Mouse (Mus musculus): ENCODE measurements around the gene Rbfox2. TPM values are rescaled to one million over a fixed set of nuclear protein-coding genes. Genes with fewer than 3 reads are reported as not detected.

The Rbfox2 gene
- polyA plus RNA-seq, 1 experiment from 2014 or later, result 13.1 TPM

- Histone ChIP-seq H3K27ac (0 out of 2 replicates have a peak overlapping the region, but pooled peaks have one; percentile 12), H3K4me3 (no peak overlapping the region), H3K36me3 (no peaks in the 10 kb centered on the region), H3K4me2 (no peak overlapping the region), H3K27me3 (replicated peaks) (no peaks in the 10 kb centered on the region; the same call in 1 of the 2 replicates), H3K4me1 (peaks cover 13% of the 10 kb centered on the region; the same call in 1 of the 2 replicates), H3K9me3 (replicated peaks) (no peaks in the 10 kb centered on the region), H3K9ac (no peak overlapping the region)
- 58% methylated on average over 5 of the region's 5 CpGs for WGBS (ENCODE audit: insufficient replicate concordance)
- ATAC-seq, result no peak
These were observed 62.8 kb downstream of the Rbfox2 start for GRCm38 (mm10) chr15:77243876-77244560.

DNA sequence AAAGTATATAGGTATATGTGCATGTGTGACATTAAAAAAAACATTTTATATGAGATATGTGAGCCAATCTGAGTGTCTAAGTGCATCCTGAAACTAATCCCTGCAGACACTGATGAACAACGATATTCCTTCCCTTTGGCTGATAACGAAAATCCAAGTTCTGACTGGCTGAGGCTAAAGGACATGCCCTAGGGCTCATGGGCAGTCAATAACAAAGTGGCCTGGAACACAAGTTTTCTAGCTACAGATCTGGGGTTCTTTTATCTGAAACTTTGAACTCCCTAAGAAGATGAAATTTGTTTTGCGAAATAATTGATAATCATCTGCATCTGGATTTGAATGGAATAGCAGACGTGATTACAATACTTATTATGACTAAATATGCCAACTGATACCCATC, 66.2 kb downstream of the Rbfox2 start:
- H3K27me3 ChIP-seq (replicated peaks), result no peaks in the 10 kb centered on the region; the same call in 1 of the 2 replicates
- 70% methylated on average over 4 of the region's 4 CpGs for WGBS (ENCODE audit: insufficient replicate concordance)
- peaks cover 13% of the 10 kb centered on the region for H3K4me1 ChIP-seq

GRCm38 (mm10) chr15:77239564-77239963, 67.2 kb downstream of the Rbfox2 start:
- peaks cover 13% of the 10 kb centered on the region for H3K4me1 ChIP-seq
- WGBS (ENCODE audit: insufficient replicate concordance), result 62% methylated on average over 4 of the region's 4 CpGs

More for the DNA sequence above, 66.2 kb downstream of the Rbfox2 start:
- no peak overlapping the region for H3K27ac ChIP-seq
- H3K4me3 ChIP-seq, result no peak overlapping the region
- no peak for ATAC-seq
- H3K4me2 ChIP-seq, result no peak overlapping the region
- no peaks in the 10 kb centered on the region for H3K36me3 ChIP-seq
- H3K9ac ChIP-seq, result no peak overlapping the region
- no peaks in the 10 kb centered on the region for H3K9me3 ChIP-seq (replicated peaks)

DNA sequence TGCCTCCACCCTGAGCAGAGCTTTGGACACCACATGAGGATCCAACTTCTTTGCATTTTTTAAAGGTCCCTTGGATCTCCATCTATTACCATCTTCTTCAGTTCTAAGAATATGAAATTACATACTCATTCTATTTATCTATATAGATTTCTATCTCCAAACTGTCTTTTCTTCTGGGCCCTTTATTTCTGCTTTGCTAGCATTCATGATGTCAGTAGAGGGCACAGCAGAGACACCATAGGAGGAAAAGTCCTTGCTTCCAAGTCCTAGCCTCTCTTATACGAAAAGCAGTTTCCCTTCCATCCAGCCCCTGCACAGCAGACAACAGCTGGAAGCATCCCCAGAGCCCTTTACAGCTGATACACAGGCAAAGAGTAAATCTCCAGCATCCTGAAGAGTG, 69.1 kb downstream of the Rbfox2 start:
- Histone ChIP-seq H3K9ac (no peak overlapping the region), H3K27ac (no peak overlapping the region), H3K9me3 (replicated peaks) (no peaks in the 10 kb centered on the region), H3K36me3 (no peaks in the 10 kb centered on the region), H3K27me3 (replicated peaks) (no peaks in the 10 kb centered on the region; the same call in 1 of the 2 replicates), H3K4me1 (peaks cover 13% of the 10 kb centered on the region), H3K4me2 (no peak overlapping the region), H3K4me3 (no peak overlapping the region)
- WGBS (ENCODE audit: insufficient replicate concordance), result 41% methylated on average over 1 of the region's 1 CpGs
- no peak for ATAC-seq

More at GRCm38 (mm10) chr15:77239564-77239963, 67.2 kb downstream of the Rbfox2 start:
- Histone ChIP-seq H3K4me2 (no peak overlapping the region), H3K9me3 (replicated peaks) (no peaks in the 10 kb centered on the region), H3K4me3 (no peak overlapping the region), H3K27me3 (replicated peaks) (no peaks in the 10 kb centered on the region; the same call in 1 of the 2 replicates), H3K36me3 (no peaks in the 10 kb centered on the region), H3K9ac (no peak overlapping the region), H3K27ac (no peak overlapping the region)
- ATAC-seq, result no peak

DNA sequence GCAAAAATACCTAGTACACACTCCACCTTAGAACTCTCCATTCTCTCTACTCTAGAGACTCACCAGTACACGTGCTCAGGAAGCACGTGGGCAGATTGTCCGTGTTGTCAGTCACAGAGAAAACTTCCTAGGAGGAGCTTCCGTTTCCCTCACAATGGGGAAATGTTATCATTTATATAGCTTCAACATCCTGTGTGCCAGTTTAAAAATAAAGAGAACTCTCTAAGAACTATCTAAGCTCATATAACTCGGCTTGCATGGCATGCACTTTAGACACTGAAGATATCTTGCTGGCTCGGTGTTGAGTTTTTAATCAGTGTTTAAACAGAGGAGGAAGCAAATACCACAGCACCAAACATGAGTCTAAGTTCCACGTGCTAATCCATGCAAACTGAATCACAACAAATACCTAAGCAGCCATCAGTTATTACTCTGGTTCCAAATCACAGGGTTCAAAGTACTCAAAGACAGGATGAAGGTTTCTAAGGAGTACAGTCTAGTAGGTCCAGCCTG, 70.7 kb downstream of the Rbfox2 start:
- 13% methylated on average over 7 of the region's 7 CpGs for WGBS (ENCODE audit: insufficient replicate concordance)
- no peak overlapping the region for H3K4me3 ChIP-seq
- H3K27me3 ChIP-seq (replicated peaks), result no peaks in the 10 kb centered on the region; the same call in 1 of the 2 replicates
- H3K27ac ChIP-seq, result no peak overlapping the region
- peaks cover 13% of the 10 kb centered on the region for H3K4me1 ChIP-seq
- H3K9ac ChIP-seq, result no peak overlapping the region
- no peaks in the 10 kb centered on the region for H3K9me3 ChIP-seq (replicated peaks)
- ATAC-seq, result no peak
- no peaks in the 10 kb centered on the region for H3K36me3 ChIP-seq
- no peak overlapping the region for H3K4me2 ChIP-seq

DNA sequence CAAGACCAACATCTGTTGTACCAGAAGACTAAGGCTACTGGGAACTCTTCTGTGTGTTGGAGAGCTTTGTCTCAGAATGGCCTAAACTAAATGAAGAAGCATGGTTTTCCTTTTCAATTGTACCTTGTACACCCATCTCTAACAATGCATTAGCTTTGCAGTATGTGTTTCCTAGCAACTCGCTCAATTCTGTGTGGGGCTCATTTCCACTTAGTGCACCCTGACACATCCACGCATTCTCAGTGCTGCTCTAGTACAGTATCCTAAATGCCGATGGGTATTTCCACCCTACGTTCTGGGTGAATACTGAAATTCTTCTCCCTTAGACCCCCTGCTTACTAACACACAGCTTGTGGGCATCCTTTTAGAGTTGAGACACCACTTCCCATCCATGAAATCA, 71.3 kb downstream of the Rbfox2 start:
- no peaks in the 10 kb centered on the region for H3K9me3 ChIP-seq (replicated peaks)
- H3K4me2 ChIP-seq, result no peak overlapping the region
- H3K4me1 ChIP-seq, result peaks cover 13% of the 10 kb centered on the region
- H3K4me3 ChIP-seq, result no peak overlapping the region
- no peaks in the 10 kb centered on the region for H3K36me3 ChIP-seq
- H3K9ac ChIP-seq, result no peak overlapping the region
- ATAC-seq, result no peak
- 77% methylated on average over 4 of the region's 4 CpGs for WGBS (ENCODE audit: insufficient replicate concordance)
- no peaks in the 10 kb centered on the region; the same call in 1 of the 2 replicates for H3K27me3 ChIP-seq (replicated peaks)
- H3K27ac ChIP-seq, result no peak overlapping the region

- no peaks in the 10 kb centered on the region for H3K36me3 ChIP-seq
- no peaks in the 10 kb centered on the region for H3K9me3 ChIP-seq (replicated peaks)
- no peak for ATAC-seq
- WGBS (ENCODE audit: insufficient replicate concordance), result 49% methylated on average over 4 of the region's 4 CpGs
- H3K27me3 ChIP-seq (replicated peaks), result no peaks in the 10 kb centered on the region
- H3K27ac ChIP-seq, result no peak overlapping the region
- no peak overlapping the region for H3K9ac ChIP-seq
- H3K4me1 ChIP-seq, result peaks cover 7% of the 10 kb centered on the region
- H3K4me3 ChIP-seq, result no peak overlapping the region
- no peak overlapping the region for H3K4me2 ChIP-seq
These were observed 72.5 kb downstream of the Rbfox2 start for GRCm38 (mm10) chr15:77234296-77234695.

DNA sequence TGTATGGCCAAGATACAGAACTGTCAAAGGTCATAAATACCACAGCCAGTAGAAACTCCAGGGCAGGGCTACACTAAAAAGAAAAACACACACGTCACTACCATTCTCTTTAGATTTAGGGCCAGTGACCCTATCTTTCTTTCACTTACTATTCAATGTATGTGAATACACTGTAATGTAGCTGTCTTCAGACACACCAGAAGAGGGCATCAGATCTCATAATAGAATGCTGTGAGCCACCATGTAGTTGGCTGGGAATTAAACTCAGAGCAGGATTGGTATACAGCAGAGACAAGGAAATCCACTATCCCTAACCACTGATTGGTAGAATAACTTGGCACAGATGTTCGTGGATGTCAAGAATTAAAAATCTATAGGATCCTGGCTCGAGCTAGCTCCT, 76.7 kb downstream of the Rbfox2 start:
- peaks cover 6% of the 10 kb centered on the region; the same call in 1 of the 2 replicates for H3K4me1 ChIP-seq
- no peak overlapping the region for H3K27ac ChIP-seq
- H3K9ac ChIP-seq, result no peak overlapping the region
- H3K4me2 ChIP-seq, result no peak overlapping the region
- no peak overlapping the region for H3K4me3 ChIP-seq
- 66% methylated on average over 3 of the region's 3 CpGs for WGBS (ENCODE audit: insufficient replicate concordance)
- no peaks in the 10 kb centered on the region for H3K36me3 ChIP-seq
- H3K27me3 ChIP-seq (replicated peaks), result no peaks in the 10 kb centered on the region
- ATAC-seq, result no peak
- no peaks in the 10 kb centered on the region for H3K9me3 ChIP-seq (replicated peaks)

DNA sequence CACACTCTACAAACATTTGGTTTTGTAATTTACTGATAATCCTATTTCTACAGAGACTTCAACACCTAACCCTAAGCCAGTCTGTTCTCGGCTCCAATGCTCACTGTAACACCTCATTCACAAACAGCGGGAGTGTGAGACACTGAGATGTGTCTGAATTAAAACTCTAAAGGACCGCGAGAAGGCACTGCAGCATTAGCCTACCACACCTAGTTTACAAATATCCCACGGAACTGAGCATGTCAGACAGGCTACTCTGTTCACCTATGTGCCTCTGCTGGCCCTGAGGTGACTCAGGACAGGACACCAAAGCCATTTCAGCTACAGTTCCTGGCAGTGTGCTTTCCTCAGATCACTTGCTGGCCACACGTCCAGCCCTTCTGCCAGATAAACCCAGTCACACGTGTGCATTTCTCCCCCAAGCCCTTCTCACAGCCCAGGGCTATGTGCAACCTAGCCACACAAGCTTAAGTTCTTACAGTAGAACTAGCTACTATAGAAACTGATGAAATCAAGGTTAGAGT, 79.9 kb downstream of the Rbfox2 start:
- 40% methylated on average over 7 of the region's 7 CpGs for WGBS (ENCODE audit: insufficient replicate concordance)
- Histone ChIP-seq H3K4me1 (peaks cover 9% of the 10 kb centered on the region; the same call in 1 of the 2 replicates), H3K36me3 (no peaks in the 10 kb centered on the region), H3K27me3 (replicated peaks) (no peaks in the 10 kb centered on the region), H3K27ac (no peak overlapping the region), H3K4me2 (no peak overlapping the region), H3K4me3 (no peak overlapping the region), H3K9ac (no peak overlapping the region), H3K9me3 (replicated peaks) (no peaks in the 10 kb centered on the region)
- no peak for ATAC-seq

- no peak overlapping the region for H3K4me2 ChIP-seq
- H3K27me3 ChIP-seq (replicated peaks), result no peaks in the 10 kb centered on the region
- no peak overlapping the region for H3K27ac ChIP-seq
- 54% methylated on average over 4 of the region's 4 CpGs for WGBS (ENCODE audit: insufficient replicate concordance)
- no peak for ATAC-seq
- no peak overlapping the region for H3K4me3 ChIP-seq
- H3K4me1 ChIP-seq, result peaks cover 17% of the 10 kb centered on the region; the same call in 1 of the 2 replicates
- H3K36me3 ChIP-seq, result no peaks in the 10 kb centered on the region
- H3K9me3 ChIP-seq (replicated peaks), result no peaks in the 10 kb centered on the region
- H3K9ac ChIP-seq, result no peak overlapping the region
These were observed 80.9 kb downstream of the Rbfox2 start for GRCm38 (mm10) chr15:77225858-77226257.

DNA sequence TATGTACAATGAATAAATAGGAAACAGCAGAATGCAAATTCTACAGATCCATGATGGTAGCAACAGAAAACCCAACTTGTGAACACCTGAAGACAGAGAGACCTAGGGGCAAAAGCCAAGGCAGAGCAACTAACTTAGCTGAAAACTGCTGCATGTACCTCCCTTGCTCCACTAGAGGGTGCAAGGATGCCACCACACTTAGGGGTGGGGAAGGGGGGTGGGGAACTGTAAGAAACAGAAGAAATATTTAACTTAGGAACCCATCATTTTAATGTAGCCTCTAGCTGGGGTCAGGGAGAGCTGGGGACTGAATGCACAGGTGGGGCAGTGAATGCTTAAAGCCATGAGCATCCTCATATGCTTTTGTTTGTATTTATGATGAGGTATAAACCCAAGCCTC, 81.5 kb downstream of the Rbfox2 start:
- Histone ChIP-seq H3K27ac (no peak overlapping the region), H3K4me1 (peaks cover 23% of the 10 kb centered on the region), H3K36me3 (no peaks in the 10 kb centered on the region), H3K4me2 (no peak overlapping the region), H3K4me3 (no peak overlapping the region), H3K9ac (no peak overlapping the region), H3K27me3 (replicated peaks) (no peaks in the 10 kb centered on the region), H3K9me3 (replicated peaks) (no peaks in the 10 kb centered on the region)
- ATAC-seq, result no peak

- Histone ChIP-seq H3K27me3 (replicated peaks) (no peaks in the 10 kb centered on the region), H3K9me3 (replicated peaks) (no peaks in the 10 kb centered on the region), H3K9ac (no peak overlapping the region), H3K4me2 (no peak overlapping the region), H3K4me1 (peaks cover 25% of the 10 kb centered on the region), H3K4me3 (no peak overlapping the region), H3K27ac (no peak overlapping the region), H3K36me3 (no peaks in the 10 kb centered on the region)
- ATAC-seq, result no peak
- WGBS (ENCODE audit: insufficient replicate concordance), result 27% methylated on average over 4 of the region's 4 CpGs
These were observed 86.0 kb downstream of the Rbfox2 start for GRCm38 (mm10) chr15:77220833-77221232.

Measured in liver, embryonic 12.5 days (tissue).